9 mouse cellular contexts compared by ENCODE assay signal in the genomic region with DNA sequence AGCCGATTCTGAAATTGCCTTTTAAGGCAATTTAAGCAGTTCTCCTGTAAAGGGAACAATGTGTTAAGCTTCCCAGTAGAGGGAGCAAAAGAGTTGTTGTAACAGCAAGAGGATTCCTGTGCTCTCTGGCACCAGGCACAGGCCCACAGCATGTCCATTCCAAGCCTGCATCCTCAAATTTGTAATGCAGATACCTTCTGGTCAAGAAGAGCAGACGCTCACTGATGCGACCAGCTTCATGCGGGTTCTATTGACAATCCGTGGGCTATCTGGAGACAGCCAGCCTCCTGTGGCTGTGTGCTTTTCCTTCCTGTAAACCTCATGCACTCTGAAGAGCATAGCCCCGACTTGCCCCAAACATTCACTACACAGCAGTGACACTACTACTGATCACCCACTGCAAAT. TPM values are rescaled to one million over a fixed set of nuclear protein-coding genes. Genes with fewer than 3 reads are reported as not detected.
A peak's percentile ranks its signal among the peaks of the same experiment; 100 is the strongest.
DNase-seq lines count a peak whose midpoint lies in the region; ATAC-seq lines count a peak whose summit lies in the region.
"Had no signal": no experiment of that assay in that cellular context is flagged by ENCODE, and none has a peak within 500 bp of the region (broad histone marks: within the 10 kb centered on the region; RNA-seq: fewer than 3 reads in every experiment).

No protein-coding gene starts in this region.

- no peaks in the 10 kb centered on the region for H3K36me3 ChIP-seq in neural tube, embryonic 11.5 days (ENCODE audit: control insufficient read depth, insufficient read depth, low read length)
- no peaks in the 10 kb centered on the region for H3K36me3 ChIP-seq in intestine, embryonic 15.5 days
- no peaks in the 10 kb centered on the region for H3K36me3 ChIP-seq in limb, embryonic 11.5 days (ENCODE audit: control insufficient read depth, insufficient read depth, low read length)
- no peaks in the 10 kb centered on the region for H3K36me3 ChIP-seq in midbrain, embryonic 12.5 days
- H3K36me3 ChIP-seq: liver, embryonic 15.5 days had no signal

- no peak overlapping the region for H3K4me2 ChIP-seq in neural tube, embryonic 11.5 days (ENCODE audit: low read depth)
- H3K4me2 ChIP-seq in intestine, embryonic 15.5 days (replicated peaks): no peak overlapping the region
- no peak overlapping the region for H3K4me2 ChIP-seq in limb, embryonic 11.5 days (ENCODE audit: low read depth, severe bottlenecking)
- no peak overlapping the region for H3K4me2 ChIP-seq in midbrain, embryonic 12.5 days (replicated peaks)
- H3K4me2 ChIP-seq: liver, embryonic 15.5 days had no signal

- H3K9me3 ChIP-seq in neural tube, embryonic 11.5 days (ENCODE audit: control insufficient read depth, low read length): no peaks in the 10 kb centered on the region
- no peaks in the 10 kb centered on the region for H3K9me3 ChIP-seq in intestine, embryonic 15.5 days
- H3K9me3 ChIP-seq in limb, embryonic 11.5 days (ENCODE audit: control insufficient read depth, low read length): no peaks in the 10 kb centered on the region
- H3K9me3 ChIP-seq in midbrain, embryonic 12.5 days: no peaks in the 10 kb centered on the region
- H3K9me3 ChIP-seq: liver, embryonic 15.5 days had no signal

- no peak overlapping the region for H3K27ac ChIP-seq in neural tube, embryonic 11.5 days (ENCODE audit: low read depth, low read length)
- no peak overlapping the region for H3K27ac ChIP-seq in intestine, embryonic 15.5 days
- H3K27ac ChIP-seq in limb, embryonic 11.5 days (replicated peaks; ENCODE audit: low read depth, low read length): no peak overlapping the region
- H3K27ac ChIP-seq in midbrain, embryonic 12.5 days (replicated peaks): no peak overlapping the region
- H3K27ac ChIP-seq: liver, embryonic 15.5 days had no signal

- H3K9ac ChIP-seq in neural tube, embryonic 11.5 days (ENCODE audit: low read length): no peak overlapping the region
- no peak overlapping the region for H3K9ac ChIP-seq in intestine, embryonic 15.5 days
- no peak overlapping the region for H3K9ac ChIP-seq in limb, embryonic 11.5 days (ENCODE audit: low read length)
- H3K9ac ChIP-seq in midbrain, embryonic 12.5 days (replicated peaks): no peak overlapping the region
- H3K9ac ChIP-seq: liver, embryonic 15.5 days had no signal

- no peak for ATAC-seq in neural tube, embryonic 11.5 days (ENCODE audit: insufficient read depth, low FRiP score, low TSS enrichment)
- peak; percentile 66; the same call in 1 of the 2 replicates for ATAC-seq in intestine, embryonic 15.5 days
- ATAC-seq in limb, embryonic 11.5 days (ENCODE audit: insufficient number of reproducible peaks, low FRiP score, low TSS enrichment, low read depth): peak; percentile 31; the same call in 1 of the 2 replicates
- ATAC-seq in midbrain, embryonic 12.5 days (ENCODE audit: low FRiP score, low read depth): peak; percentile 75; the same call in 1 of the 2 replicates

- H3K4me3 ChIP-seq in neural tube, embryonic 11.5 days (ENCODE audit: low read depth, low read length): no peak overlapping the region
- H3K4me3 ChIP-seq in intestine, embryonic 15.5 days (replicated peaks): no peak overlapping the region
- H3K4me3 ChIP-seq in limb, embryonic 11.5 days (ENCODE audit: low read depth, low read length): no peak overlapping the region
- no peak overlapping the region for H3K4me3 ChIP-seq in midbrain, embryonic 12.5 days
- H3K4me3 ChIP-seq: liver, embryonic 15.5 days had no signal

- peak; percentile 42 for DNase-seq in neural tube, embryonic 11.5 days (ENCODE audit: low spot score)
- DNase-seq in neural tube, embryonic 10.5 days (ENCODE audit: extremely low spot score, low spot score): no peak
- peak; percentile 6 for DNase-seq in MN1 (ENCODE audit: low spot score)
- peak; percentile 75 for DNase-seq in embryo, embryonic 10.5 days (ENCODE audit: low spot score)
- DNase-seq in limb, embryonic 11.5 days (ENCODE audit: low spot score): peak; percentile 43
- no peak for DNase-seq in ovary, postnatal 36 days (ENCODE audit: low spot score)

- H3K4me1 ChIP-seq in neural tube, embryonic 11.5 days (ENCODE audit: control insufficient read depth, insufficient read depth, low read length): no peaks in the 10 kb centered on the region
- no peaks in the 10 kb centered on the region for H3K4me1 ChIP-seq in intestine, embryonic 15.5 days (replicated peaks)
- no peaks in the 10 kb centered on the region for H3K4me1 ChIP-seq in limb, embryonic 11.5 days (ENCODE audit: control insufficient read depth, insufficient read depth, low read length)
- no peaks in the 10 kb centered on the region for H3K4me1 ChIP-seq in midbrain, embryonic 12.5 days

- H3K27me3 ChIP-seq in neural tube, embryonic 11.5 days (ENCODE audit: control insufficient read depth, insufficient read depth, low read length): no peaks in the 10 kb centered on the region
- no peaks in the 10 kb centered on the region for H3K27me3 ChIP-seq in intestine, embryonic 15.5 days (replicated peaks)
- H3K27me3 ChIP-seq in limb, embryonic 11.5 days (ENCODE audit: control insufficient read depth, insufficient read depth, low read length): no peaks in the 10 kb centered on the region
- no peaks in the 10 kb centered on the region for H3K27me3 ChIP-seq in midbrain, embryonic 12.5 days
- H3K27me3 ChIP-seq: liver, embryonic 15.5 days had no signal

- 31% methylated on average over 6 of the region's 6 CpGs for WGBS in neural tube, embryonic 11.5 days
- 11% methylated on average over 6 of the region's 6 CpGs for WGBS in intestine, embryonic 15.5 days
- WGBS in limb, embryonic 11.5 days: 27% methylated on average over 6 of the region's 6 CpGs
- 32% methylated on average over 6 of the region's 6 CpGs for WGBS in midbrain, embryonic 12.5 days

RNA-seq across cellular contexts. Expression of a gene that starts 6.9 kb away (rescaled TPM):
- polyA plus RNA-seq in neural tube, embryonic 11.5 days (2014; fragmentation: Nextera tagmentation; extraction: Ambion mirVana): 1.9 and 3.5 TPM in 2 replicates
- polyA plus RNA-seq in intestine, embryonic 15.5 days (2015; fragmentation: Nextera tagmentation; extraction: Ambion mirVana): 6.0 and 6.4 TPM in 2 replicates
- polyA plus RNA-seq in limb, embryonic 11.5 days (2014; fragmentation: Nextera tagmentation; extraction: Ambion mirVana): 0.85 and 1.4 TPM in 2 replicates
- 2.9 and 4.1 TPM in 2 replicates for polyA plus RNA-seq in midbrain, embryonic 12.5 days (2016; fragmentation: Nextera tagmentation; extraction: Ambion mirVana)

RNA-seq across cellular contexts. Expression of a gene that starts 12.0 kb away (rescaled TPM):
- 0.15 TPM in 1 of 2 replicates, not detected in the other for polyA plus RNA-seq in neural tube, embryonic 11.5 days (2014; fragmentation: Nextera tagmentation; extraction: Ambion mirVana)
- polyA plus RNA-seq in intestine, embryonic 15.5 days (2015; fragmentation: Nextera tagmentation; extraction: Ambion mirVana): 0.15 and 0.18 TPM in 2 replicates
- 0.36 TPM in 1 of 2 replicates, not detected in the other for polyA plus RNA-seq in limb, embryonic 11.5 days (2014; fragmentation: Nextera tagmentation; extraction: Ambion mirVana)
- polyA plus RNA-seq in midbrain, embryonic 12.5 days (2016; fragmentation: Nextera tagmentation; extraction: Ambion mirVana): not detected in 2 replicates

RNA-seq across cellular contexts. Expression of a gene that starts 29.1 kb away (rescaled TPM):
- 0.32 TPM in 1 of 2 replicates, not detected in the other for polyA plus RNA-seq in neural tube, embryonic 11.5 days (2014; fragmentation: Nextera tagmentation; extraction: Ambion mirVana)
- polyA plus RNA-seq in intestine, embryonic 15.5 days (2015; fragmentation: Nextera tagmentation; extraction: Ambion mirVana): 0.34 TPM in 1 of 2 replicates, not detected in the other
- 0.40 TPM in 1 of 2 replicates, not detected in the other for polyA plus RNA-seq in limb, embryonic 11.5 days (2014; fragmentation: Nextera tagmentation; extraction: Ambion mirVana)
- not detected in 2 replicates for polyA plus RNA-seq in midbrain, embryonic 12.5 days (2016; fragmentation: Nextera tagmentation; extraction: Ambion mirVana)

RNA-seq across cellular contexts. Expression of a gene that starts 48.8 kb away (rescaled TPM):
- not detected in 2 replicates for polyA plus RNA-seq in neural tube, embryonic 11.5 days (2014; fragmentation: Nextera tagmentation; extraction: Ambion mirVana)
- not detected in 2 replicates for polyA plus RNA-seq in intestine, embryonic 15.5 days (2015; fragmentation: Nextera tagmentation; extraction: Ambion mirVana)
- not detected in 2 replicates for polyA plus RNA-seq in limb, embryonic 11.5 days (2014; fragmentation: Nextera tagmentation; extraction: Ambion mirVana)
- not detected in 2 replicates for polyA plus RNA-seq in midbrain, embryonic 12.5 days (2016; fragmentation: Nextera tagmentation; extraction: Ambion mirVana)

Comparison
In these comparisons a context has a peak if more than half of its experiments do, and no peak if none do; other contexts are left out.
1. DNase-seq: peak in neural tube, embryonic 11.5 days (single experiment), MN1 (single experiment), embryo, embryonic 10.5 days (single experiment) and limb, embryonic 11.5 days (single experiment); none in neural tube, embryonic 10.5 days (single experiment) and ovary, postnatal 36 days (single experiment).